Mouse (Mus musculus) neural tube, embryonic 13.5 days (tissue): ENCODE measurements around the gene Mcfd2. TPM values are rescaled to one million over a fixed set of nuclear protein-coding genes. Genes with fewer than 3 reads are reported as not detected.
A peak's percentile ranks its signal among the peaks of the same experiment; 100 is the strongest.

Source experiments
- ATAC-seq: fragments of 200-750 bp; cut with Nextera tagmentation; 2 replicates; pipeline ENCODE4 v1.8.0; 2017; ENCODE audit warnings: low read depth, mild to moderate bottlenecking, moderate TSS enrichment, moderate library complexity
- H3K27ac ChIP-seq: fragments of 300-500 bp; sonication (generic); replicated peaks from 2 replicates; pipeline ENCODE4 v1.5.1; 2015; ENCODE audit warnings: moderate library complexity, mild to moderate bottlenecking, inconsistent platforms
- H3K27me3 ChIP-seq: fragments of 300-500 bp; sonication (generic); 2 replicates; pipeline ENCODE4 v1.6.1; 2015; ENCODE audit warnings: mild to moderate bottlenecking, inconsistent platforms
- H3K36me3 ChIP-seq: fragments of 300-500 bp; sonication (generic); 2 replicates; pipeline ENCODE4 v1.6.1; 2015; ENCODE audit warnings: mild to moderate bottlenecking, inconsistent platforms
- H3K4me1 ChIP-seq: fragments of 300-500 bp; sonication (generic); replicated peaks from 2 replicates; pipeline ENCODE4 v1.6.1; 2015; ENCODE audit warnings: inconsistent platforms
- H3K4me2 ChIP-seq: fragments of 300-500 bp; sonication (generic); 2 replicates; pipeline ENCODE4 v1.6.1; 2015; ENCODE audit warnings: inconsistent platforms, mild to moderate bottlenecking, moderate library complexity
- H3K4me3 ChIP-seq: fragments of 300-500 bp; sonication (generic); 2 replicates; pipeline ENCODE4 v1.5.1; 2015; ENCODE audit warnings: mild to moderate bottlenecking, inconsistent platforms
- H3K9ac ChIP-seq: fragments of 300-500 bp; sonication (generic); 2 replicates; pipeline ENCODE4 v1.6.1; 2015; ENCODE audit warnings: moderate library complexity, mild to moderate bottlenecking, inconsistent platforms
- H3K9me3 ChIP-seq: fragments of 300-500 bp; sonication (generic); 2 replicates; pipeline ENCODE4 v1.6.1; 2016; ENCODE audit warnings: inconsistent platforms
- WGBS: fragments of 180-500 bp; shearing (Covaris S2); methylation state at CpG from one replicate; pipeline ENCODE4 v1.1.7; 2015; 5-methylcytosine and 5-hydroxymethylcytosine counted together
- polyA plus RNA-seq: library from polyadenylated mRNA; unstranded; fragments of >200 nt; fragmentation: Nextera tagmentation; extraction: Ambion mirVana; gene quantifications from 2 replicates; pipeline ENCODE4 v1.2.1, GENCODE M21; 2015

The Mcfd2 gene
- 45.4 and 51.5 TPM in 2 replicates for polyA plus RNA-seq

DNA sequence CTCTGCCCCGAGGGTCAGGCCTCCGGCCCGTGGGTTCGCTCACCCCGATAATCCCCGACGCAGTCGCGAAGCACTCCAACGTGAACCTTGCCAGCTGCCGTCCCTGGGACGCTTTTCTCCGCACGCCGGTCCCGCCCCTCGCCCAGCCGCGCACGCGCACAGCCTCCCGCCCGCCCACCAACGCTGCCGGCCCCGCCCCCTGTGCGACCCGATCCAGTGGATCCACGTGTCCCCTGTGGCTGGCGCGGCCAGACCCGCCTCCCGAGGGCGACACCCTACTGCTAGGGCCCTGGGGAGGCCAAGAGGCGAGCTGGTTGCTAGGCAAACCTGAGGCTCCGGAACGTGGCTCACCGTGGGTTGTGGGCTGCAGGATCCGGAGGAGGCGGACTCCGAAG, at the start of gene Mcfd2:
Mcfd2 (minus strand) TSS at position 144 of the 395 bp plus-strand sequence.
- peak; percentile 88 for ATAC-seq
- Histone ChIP-seq H3K9ac (peak within 1 kb of the TSS; percentile 97), H3K4me3 (peak within 1 kb of the TSS; percentile 92), H3K27ac (peak within 1 kb of the TSS; percentile 83), H3K4me1 (peaks cover 25% of the 10 kb centered on the region), H3K4me2 (peak within 1 kb of the TSS; percentile 81), H3K27me3 (0 out of 2 replicates have a peak, but pooled peaks cover 3% of the 10 kb centered on the region), H3K9me3 (peaks cover 8% of the 10 kb centered on the region; the same call in 1 of the 2 replicates), H3K36me3 (peaks cover 28% of the 10 kb centered on the region)
- under 1% methylated on average over 40 of the region's 41 CpGs for WGBS

DNA sequence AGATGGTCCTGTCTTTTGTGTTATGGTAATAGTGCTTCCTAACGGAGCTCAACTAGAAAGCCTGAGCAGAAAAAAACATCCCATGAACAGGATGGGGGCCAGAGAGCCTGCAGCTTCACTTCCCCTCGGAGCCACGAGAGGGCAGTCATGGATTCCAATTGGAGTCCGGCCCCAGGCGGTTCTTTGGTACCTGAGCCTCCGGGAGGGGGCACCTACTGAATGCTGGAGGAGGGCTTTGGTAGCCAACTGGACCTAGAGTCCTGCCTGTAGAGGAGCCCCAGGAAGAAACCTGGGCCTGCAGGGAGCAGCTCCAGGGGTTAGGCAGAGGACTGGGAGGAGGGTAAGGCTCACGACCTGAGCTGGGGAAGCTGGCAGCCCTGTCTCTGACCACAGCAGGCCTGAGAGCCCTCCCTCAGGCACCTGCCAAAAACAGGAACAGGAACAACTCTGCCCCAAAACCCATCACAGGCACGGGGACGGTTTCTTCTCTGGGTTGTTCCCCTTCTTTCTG, 49.3 kb upstream of the Mcfd2 start:
- ATAC-seq, result peak; percentile 78
- Histone ChIP-seq H3K4me1 (peaks cover 21% of the 10 kb centered on the region), H3K4me3 (no peak overlapping the region), H3K4me2 (no peak overlapping the region), H3K36me3 (no peaks in the 10 kb centered on the region), H3K9ac (no peak overlapping the region), H3K9me3 (no peaks in the 10 kb centered on the region), H3K27ac (no peak overlapping the region), H3K27me3 (no peaks in the 10 kb centered on the region)
- WGBS, result 11% methylated on average over 9 of the region's 9 CpGs

DNA sequence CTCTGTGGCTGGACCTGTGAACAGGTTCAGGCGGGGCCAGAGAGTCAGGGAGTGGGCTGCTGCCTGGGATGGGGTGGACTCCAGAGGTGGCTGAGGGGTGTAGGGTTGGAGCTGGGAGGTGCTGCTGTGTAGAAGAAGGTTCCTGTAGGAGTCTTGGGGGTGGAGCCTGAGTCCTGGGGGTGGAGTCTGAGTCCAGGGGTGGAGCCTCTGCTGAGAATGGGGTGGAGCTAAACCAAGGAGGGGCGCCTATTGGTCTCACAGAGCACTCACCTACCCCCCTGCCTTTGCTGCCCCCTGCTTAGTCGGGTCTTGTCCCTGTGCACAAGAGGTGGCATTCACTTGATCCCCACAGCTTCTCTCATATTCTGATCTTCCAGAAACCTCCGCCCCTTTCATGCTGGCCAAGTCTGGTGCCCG, 48.8 kb upstream of the Mcfd2 start:
- no peak overlapping the region for H3K27ac ChIP-seq
- no peak overlapping the region for H3K4me3 ChIP-seq
- 67% methylated on average over 5 of the region's 5 CpGs for WGBS
- no peaks in the 10 kb centered on the region for H3K9me3 ChIP-seq
- H3K36me3 ChIP-seq, result no peaks in the 10 kb centered on the region
- H3K4me2 ChIP-seq, result no peak overlapping the region
- ATAC-seq, result peak; percentile 52
- no peak overlapping the region for H3K9ac ChIP-seq
- no peaks in the 10 kb centered on the region for H3K27me3 ChIP-seq
- peaks cover 21% of the 10 kb centered on the region for H3K4me1 ChIP-seq

DNA sequence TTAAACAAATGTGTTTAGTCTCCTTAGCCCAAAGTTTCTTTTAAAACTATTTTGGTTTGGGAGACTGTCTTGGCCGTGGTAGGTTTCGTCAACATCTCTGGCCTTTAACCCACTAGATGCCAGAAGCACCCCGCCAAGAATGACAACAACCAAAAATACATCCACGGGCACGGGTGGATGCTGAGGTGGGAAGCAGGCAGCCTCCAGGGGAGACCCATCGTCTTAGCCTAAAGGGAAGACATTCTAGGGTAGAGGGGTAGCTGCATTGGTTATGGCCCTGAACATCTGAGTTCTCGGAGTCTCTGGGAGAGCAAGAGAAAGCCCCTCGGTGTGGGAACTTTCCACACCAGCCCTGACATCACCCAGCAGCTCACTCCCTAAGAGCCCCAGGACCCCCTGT, 48.4 kb upstream of the Mcfd2 start:
- Histone ChIP-seq H3K27ac (no peak overlapping the region), H3K36me3 (no peaks in the 10 kb centered on the region), H3K4me2 (no peak overlapping the region), H3K4me1 (peaks cover 21% of the 10 kb centered on the region), H3K9me3 (no peaks in the 10 kb centered on the region), H3K9ac (no peak overlapping the region), H3K4me3 (no peak overlapping the region), H3K27me3 (no peaks in the 10 kb centered on the region)
- no peak for ATAC-seq
- WGBS, result 87% methylated on average over 8 of the region's 8 CpGs

DNA sequence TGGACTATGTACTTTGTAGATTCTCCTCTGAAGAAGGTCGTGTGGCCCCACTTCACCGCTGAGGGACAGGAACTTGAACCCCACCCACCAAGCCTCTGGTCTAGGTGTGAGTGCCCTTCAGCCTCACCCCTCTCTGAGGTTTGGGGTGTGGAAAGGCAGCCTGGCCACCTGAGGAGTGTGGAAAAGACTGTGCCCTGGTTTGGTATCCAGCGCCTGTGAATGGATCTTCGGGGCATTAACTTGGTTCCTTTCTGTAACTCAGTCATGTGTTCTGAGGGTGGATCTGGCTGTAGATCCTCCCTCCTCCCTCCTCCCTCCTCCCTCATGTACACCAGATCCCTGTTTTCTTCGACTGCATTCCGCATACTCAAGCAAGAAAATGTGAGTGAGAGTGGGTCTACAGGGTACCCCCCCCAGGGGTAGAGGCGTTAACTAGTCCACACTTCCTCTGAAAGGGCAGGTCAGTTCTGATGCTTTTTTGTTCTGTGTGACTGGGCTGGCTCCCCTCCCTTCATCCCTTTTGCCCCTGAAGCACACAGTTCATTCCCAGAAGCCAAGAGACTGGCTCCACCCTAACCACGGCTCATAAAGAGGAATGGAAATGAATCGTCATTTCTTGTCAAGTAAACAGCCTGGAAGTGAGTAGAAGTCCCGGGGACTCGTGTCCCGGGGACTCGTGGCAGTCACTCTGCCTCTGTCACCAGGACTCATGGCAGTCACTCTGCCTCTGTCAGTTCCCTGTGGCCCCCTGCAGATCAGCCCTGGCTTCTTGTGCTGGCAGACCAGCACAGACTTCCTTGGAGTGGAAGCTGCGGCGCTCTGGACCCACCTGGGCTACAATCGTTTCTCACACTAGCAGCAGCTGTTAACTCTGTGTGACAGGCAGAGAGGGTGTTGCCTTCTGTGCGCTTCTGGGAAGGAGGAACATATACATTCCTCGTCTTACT, 47.5 kb upstream of the Mcfd2 start:
- no peak for ATAC-seq
- Histone ChIP-seq H3K27ac (no peak overlapping the region), H3K4me3 (no peak overlapping the region), H3K36me3 (no peaks in the 10 kb centered on the region), H3K4me2 (no peak overlapping the region), H3K9me3 (no peaks in the 10 kb centered on the region), H3K9ac (no peak overlapping the region), H3K27me3 (no peaks in the 10 kb centered on the region), H3K4me1 (peaks cover 21% of the 10 kb centered on the region)
- WGBS, result 64% methylated on average over 18 of the region's 18 CpGs

DNA sequence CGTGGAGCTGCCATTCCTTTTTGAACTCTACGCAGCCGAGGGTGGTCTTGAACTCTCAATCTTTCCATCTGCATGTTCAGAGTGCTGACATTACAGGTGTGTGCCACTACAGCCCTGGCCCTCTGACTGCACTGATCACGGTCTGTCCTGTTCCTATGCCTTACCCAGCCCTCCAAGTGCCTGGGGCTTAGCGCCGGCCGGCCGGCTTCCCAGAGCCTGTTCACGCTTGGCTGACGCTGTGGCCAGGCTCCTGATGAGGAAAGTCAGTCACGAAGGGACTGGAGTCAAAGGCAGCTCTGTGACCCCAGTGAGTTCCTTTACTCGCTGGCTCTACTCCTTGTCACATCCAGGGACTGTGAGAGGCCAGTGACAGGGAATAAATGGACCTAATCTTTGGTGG, 46.6 kb upstream of the Mcfd2 start:
- no peak overlapping the region for H3K4me2 ChIP-seq
- no peaks in the 10 kb centered on the region for H3K36me3 ChIP-seq
- H3K27me3 ChIP-seq, result no peaks in the 10 kb centered on the region
- no peak overlapping the region for H3K27ac ChIP-seq
- ATAC-seq, result no peak
- no peak overlapping the region for H3K9ac ChIP-seq
- no peaks in the 10 kb centered on the region for H3K9me3 ChIP-seq
- no peak overlapping the region for H3K4me3 ChIP-seq
- 47% methylated on average over 12 of the region's 12 CpGs for WGBS
- peaks cover 16% of the 10 kb centered on the region for H3K4me1 ChIP-seq

DNA sequence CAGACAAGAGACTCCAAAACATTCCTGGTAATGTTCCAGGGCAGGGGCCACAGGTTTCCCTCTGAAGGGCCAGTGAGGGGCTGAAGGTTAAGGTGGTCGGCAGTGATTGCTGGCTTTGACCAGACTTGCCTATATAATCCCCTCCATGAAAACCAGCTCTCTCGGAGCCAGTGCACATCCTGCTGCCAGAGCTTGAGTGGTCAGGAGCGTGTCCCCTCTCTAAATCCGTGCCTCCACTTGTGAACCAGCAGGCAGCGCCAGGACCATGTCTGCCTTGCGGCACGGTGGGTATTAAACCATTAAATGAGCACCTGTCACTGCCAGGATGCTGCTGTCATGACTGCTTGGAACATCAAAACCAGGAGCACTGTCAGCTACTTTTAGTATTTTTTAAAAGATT, 44.8 kb upstream of the Mcfd2 start:
- 87% methylated on average over 7 of the region's 7 CpGs for WGBS

DNA sequence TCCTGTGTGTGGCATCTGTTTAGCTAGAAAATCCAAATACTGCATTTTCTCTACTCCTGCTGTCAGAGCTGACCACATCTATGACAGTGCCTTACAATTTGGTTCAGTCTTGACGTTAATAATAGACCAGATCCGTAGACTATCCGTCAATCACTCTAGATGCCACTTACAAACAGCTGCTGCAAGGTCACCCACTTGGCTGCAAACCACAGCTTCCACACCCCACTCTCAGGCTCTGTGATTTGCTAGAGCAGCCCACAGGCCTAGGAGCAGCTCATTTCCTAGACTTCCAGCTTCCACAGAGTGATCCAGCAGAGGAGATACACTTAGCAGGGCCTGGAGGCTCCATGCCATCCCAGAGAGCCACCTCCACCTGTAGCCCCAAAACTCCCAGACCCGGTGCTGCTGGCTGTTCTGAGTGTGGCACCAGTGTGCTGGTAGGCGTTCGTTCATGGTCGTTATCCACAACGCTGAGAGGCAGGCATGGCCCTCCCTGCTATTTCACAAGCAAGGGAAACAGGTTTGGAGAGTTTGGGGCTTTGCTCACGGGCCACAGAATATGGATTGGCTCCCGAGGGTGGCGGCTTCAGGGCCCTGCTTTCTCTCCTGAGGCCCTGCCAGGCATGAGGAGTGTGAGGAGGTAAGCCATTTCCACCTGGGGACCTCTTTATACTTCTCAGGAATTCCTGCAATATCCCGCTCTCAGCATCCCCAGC, 43.5 kb upstream of the Mcfd2 start:
- no peaks in the 10 kb centered on the region for H3K9me3 ChIP-seq
- no peak for ATAC-seq
- 87% methylated on average over 12 of the region's 12 CpGs for WGBS
- no peaks in the 10 kb centered on the region for H3K27me3 ChIP-seq
- H3K4me3 ChIP-seq, result no peak overlapping the region
- no peak overlapping the region for H3K4me2 ChIP-seq
- no peak overlapping the region for H3K27ac ChIP-seq
- no peak overlapping the region for H3K9ac ChIP-seq
- H3K4me1 ChIP-seq, result peaks cover 9% of the 10 kb centered on the region
- no peaks in the 10 kb centered on the region for H3K36me3 ChIP-seq

More for the DNA sequence above, 44.8 kb upstream of the Mcfd2 start:
- H3K9me3 ChIP-seq, result no peaks in the 10 kb centered on the region
- ATAC-seq, result no peak
- no peak overlapping the region for H3K4me3 ChIP-seq
- no peak overlapping the region for H3K9ac ChIP-seq
- H3K27ac ChIP-seq, result no peak overlapping the region
- H3K27me3 ChIP-seq, result no peaks in the 10 kb centered on the region
- H3K36me3 ChIP-seq, result no peaks in the 10 kb centered on the region
- H3K4me2 ChIP-seq, result no peak overlapping the region
- peaks cover 16% of the 10 kb centered on the region for H3K4me1 ChIP-seq

DNA sequence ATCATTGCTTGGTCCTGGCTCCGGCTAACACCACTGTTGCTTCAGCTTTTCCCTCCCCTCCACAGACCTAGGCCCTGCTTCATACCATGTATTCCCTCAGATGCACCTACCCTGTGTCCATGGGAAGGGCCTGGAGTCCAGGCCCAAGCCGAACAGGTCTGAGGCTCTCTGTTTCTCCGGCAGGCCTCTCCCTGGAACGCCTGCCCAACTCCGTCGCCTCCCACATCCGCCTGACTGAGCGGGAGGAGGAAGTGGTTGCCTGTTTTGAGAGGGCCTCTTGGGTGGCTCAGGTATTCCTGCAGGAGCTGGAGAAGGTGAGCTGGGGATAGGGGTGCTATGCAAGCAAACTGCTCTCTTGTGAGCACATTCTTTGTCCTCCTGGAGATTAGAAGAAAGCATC, 41.0 kb upstream of the Mcfd2 start:
- no peak for ATAC-seq
- Histone ChIP-seq H3K27me3 (no peaks in the 10 kb centered on the region), H3K4me2 (no peak overlapping the region), H3K4me3 (no peak overlapping the region), H3K9ac (no peak overlapping the region), H3K27ac (no peak overlapping the region), H3K4me1 (no peaks in the 10 kb centered on the region), H3K9me3 (no peaks in the 10 kb centered on the region), H3K36me3 (no peaks in the 10 kb centered on the region)
- 86% methylated on average over 8 of the region's 8 CpGs for WGBS

DNA sequence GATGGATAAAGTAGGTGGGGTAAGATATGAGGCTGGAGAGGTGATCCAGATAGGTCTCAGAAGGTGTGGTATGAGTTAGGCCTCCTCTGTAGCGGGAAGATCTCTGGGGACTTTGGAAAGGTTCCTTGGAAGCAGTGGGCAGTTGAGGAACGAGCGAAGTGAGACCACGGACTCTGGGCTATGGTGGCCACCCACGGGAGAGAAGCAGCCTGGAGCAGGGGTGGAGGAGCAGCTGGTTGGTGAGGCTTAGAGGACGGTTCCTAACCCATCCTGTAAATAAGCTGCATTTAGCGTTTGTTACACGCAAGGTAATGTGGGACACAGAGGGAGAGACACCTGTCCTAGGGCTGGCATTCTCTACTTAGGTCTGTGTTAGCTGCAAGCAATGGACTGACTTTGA, 39.3 kb upstream of the Mcfd2 start:
- Histone ChIP-seq H3K27ac (no peak overlapping the region), H3K4me2 (no peak overlapping the region)

DNA sequence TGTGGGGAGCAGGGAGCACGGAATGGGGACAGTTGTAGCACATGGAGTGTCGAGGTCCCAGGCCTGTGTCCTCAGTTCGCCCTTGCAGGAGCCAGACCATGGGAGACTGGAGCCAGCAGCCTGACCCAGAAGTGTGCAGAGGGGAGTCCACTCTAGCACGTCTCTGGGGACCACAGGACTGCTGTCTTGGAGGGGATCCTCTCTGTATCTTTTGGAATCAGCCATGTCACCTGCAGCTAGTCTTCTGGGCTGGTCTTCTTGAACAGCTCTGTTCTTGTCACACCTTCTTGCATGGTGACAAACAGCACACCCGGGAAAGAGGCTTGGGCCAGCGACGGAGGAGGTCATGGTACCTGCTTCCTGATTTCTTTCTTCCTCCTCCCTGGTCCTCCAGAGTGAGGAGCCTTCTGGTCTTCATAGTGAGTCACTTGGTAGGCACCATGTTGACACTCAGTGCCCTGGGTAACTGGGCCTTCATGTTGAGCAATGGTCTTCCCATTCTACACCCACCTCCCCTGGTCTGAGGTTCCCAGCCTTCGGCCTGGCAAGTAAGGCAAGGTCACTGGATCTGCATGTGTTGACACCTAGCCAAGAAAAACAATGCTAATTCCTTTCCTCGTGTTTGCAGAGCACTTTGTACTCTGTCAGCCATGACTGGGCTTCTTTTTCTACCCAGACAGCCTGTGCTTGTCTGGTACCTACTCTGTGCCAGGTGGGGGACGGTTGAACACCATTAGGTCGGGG, 38.6 kb upstream of the Mcfd2 start:
- no peak for ATAC-seq
- H3K4me3 ChIP-seq, result no peak overlapping the region
- no peak overlapping the region for H3K9ac ChIP-seq
- H3K4me2 ChIP-seq, result no peak overlapping the region
- no peaks in the 10 kb centered on the region for H3K9me3 ChIP-seq
- H3K27me3 ChIP-seq, result no peaks in the 10 kb centered on the region
- 86% methylated on average over 11 of the region's 11 CpGs for WGBS
- H3K36me3 ChIP-seq, result no peaks in the 10 kb centered on the region
- no peak overlapping the region for H3K27ac ChIP-seq
- H3K4me1 ChIP-seq, result no peaks in the 10 kb centered on the region

More for the DNA sequence above, 39.3 kb upstream of the Mcfd2 start:
- Histone ChIP-seq H3K9ac (no peak overlapping the region), H3K27me3 (no peaks in the 10 kb centered on the region), H3K4me1 (no peaks in the 10 kb centered on the region), H3K36me3 (no peaks in the 10 kb centered on the region), H3K4me3 (no peak overlapping the region), H3K9me3 (no peaks in the 10 kb centered on the region)
- no peak for ATAC-seq
- 92% methylated on average over 8 of the region's 8 CpGs for WGBS
